Mouse (Mus musculus): ENCODE results near the gene Grid2.
A peak's percentile ranks its signal among the peaks of the same experiment; 100 is the strongest.

Gene Grid2

GRCm38 (mm10) chr6:64617417-64618135 is 1361.9 kb downstream of the Grid2 start:
- no peak for DNase-seq

- DNase-seq = no peak
Measured at GRCm38 (mm10) chr6:64623404-64623803, 1367.7 kb downstream of the Grid2 start.

GRCm38 (mm10) chr6:64647661-64648060 is 1392.0 kb downstream of the Grid2 start:
- no peak for DNase-seq

GRCm38 (mm10) chr6:64648196-64648595 is 1392.5 kb downstream of the Grid2 start:
- no peak for DNase-seq

GRCm38 (mm10) chr6:64649296-64650226 is 1393.9 kb downstream of the Grid2 start:
- peak; percentile 29 for DNase-seq

- no peak for DNase-seq
Measured at GRCm38 (mm10) chr6:64650765-64651164, 1395.1 kb downstream of the Grid2 start.

- DNase-seq = no peak
Measured at GRCm38 (mm10) chr6:64671010-64671409, 1415.3 kb downstream of the Grid2 start.

- no peak for DNase-seq
Measured at GRCm38 (mm10) chr6:64678815-64679214, 1423.1 kb downstream of the Grid2 start.

- no peak for DNase-seq
Measured at GRCm38 (mm10) chr6:64683974-64684373, 1428.3 kb downstream of the Grid2 start.

- DNase-seq = no peak
Measured at GRCm38 (mm10) chr6:64684973-64685372, 1429.3 kb downstream of the Grid2 start.

GRCm38 (mm10) chr6:64688181-64688944 is 1432.7 kb downstream of the Grid2 start:
- DNase-seq = no peak

GRCm38 (mm10) chr6:64694688-64695087 is 1439.0 kb downstream of the Grid2 start:
- DNase-seq = no peak

GRCm38 (mm10) chr6:64703659-64704058 is 1448.0 kb downstream of the Grid2 start:
- DNase-seq = no peak

- DNase-seq = no peak
Measured at GRCm38 (mm10) chr6:64727751-64728403, 1472.2 kb downstream of the Grid2 start.

GRCm38 (mm10) chr6:64728499-64729198 is 1473.0 kb downstream of the Grid2 start, which contains the start of gene Atoh1:
Atoh1 (plus strand) TSS chr6:64729125.
- DNase-seq = no peak

- no peak for DNase-seq
Measured at GRCm38 (mm10) chr6:64729231-64730011, 1473.7 kb downstream of the Grid2 start.

- DNase-seq = no peak
Measured at GRCm38 (mm10) chr6:64730030-64730429, 1474.4 kb downstream of the Grid2 start.

- DNase-seq = no peak
Measured at GRCm38 (mm10) chr6:64730506-64731020, 1474.9 kb downstream of the Grid2 start.

GRCm38 (mm10) chr6:64731126-64731525 is 1475.5 kb downstream of the Grid2 start:
- DNase-seq = no peak

- no peak for DNase-seq
Measured at GRCm38 (mm10) chr6:64731621-64732320, 1476.1 kb downstream of the Grid2 start.

Measured in thymus, postnatal 14 days (tissue).